Mouse (Mus musculus): ENCODE measurements at regions not wholly inside any gene's neighbourhood (a gene's known extent, or its start where the extent isn't known, plus 50 kb on each side); places are given as distances from the start of the nearest gene placed in this dataset.
"Not testable (repeated sequence)": the region's sequence is repeated elsewhere in the genome, so short reads cannot be mapped to it uniquely, and the experiment has no call there.

GRCm38 (mm10) chr3:21149618-21150017, 782.6 kb upstream of the Agtr1b start:
- H3K9me3 ChIP-seq (replicated peaks), result no peaks in the 10 kb centered on the region
- no peak for ATAC-seq (replicated peaks; ENCODE audit: low FRiP score)
- H3K27me3 ChIP-seq, result no peaks in the 10 kb centered on the region
- H3K27ac ChIP-seq, result no peak overlapping the region
- no peak overlapping the region for H3K9ac ChIP-seq
- no peaks in the 10 kb centered on the region for H3K36me3 ChIP-seq
- H3K4me3 ChIP-seq (replicated peaks), result no peak overlapping the region
- no peak overlapping the region for H3K4me2 ChIP-seq
- H3K4me1 ChIP-seq, result no peaks in the 10 kb centered on the region

GRCm38 (mm10) chr3:21128821-21129504, 762.0 kb upstream of the Agtr1b start:
- Histone ChIP-seq H3K9me3 (replicated peaks) (no peaks in the 10 kb centered on the region), H3K27me3 (no peaks in the 10 kb centered on the region), H3K4me2 (no peak overlapping the region), H3K9ac (no peak overlapping the region), H3K4me3 (replicated peaks) (no peak overlapping the region), H3K27ac (no peak overlapping the region), H3K4me1 (no peaks in the 10 kb centered on the region), H3K36me3 (no peaks in the 10 kb centered on the region)
- WGBS, result 98% methylated on average over 1 of the region's 1 CpGs
- ATAC-seq (replicated peaks; ENCODE audit: low FRiP score), result no peak

GRCm38 (mm10) chr3:21126191-21126590, 759.2 kb upstream of the Agtr1b start:
- no peak overlapping the region for H3K9ac ChIP-seq
- no peaks in the 10 kb centered on the region for H3K9me3 ChIP-seq (replicated peaks)
- ATAC-seq (replicated peaks; ENCODE audit: low FRiP score), result no peak
- H3K36me3 ChIP-seq, result no peaks in the 10 kb centered on the region
- H3K27me3 ChIP-seq, result no peaks in the 10 kb centered on the region
- no peak overlapping the region for H3K4me3 ChIP-seq (replicated peaks)
- no peaks in the 10 kb centered on the region for H3K4me1 ChIP-seq
- no peak overlapping the region for H3K4me2 ChIP-seq
- H3K27ac ChIP-seq, result no peak overlapping the region

- ATAC-seq (replicated peaks; ENCODE audit: low FRiP score), result no peak
- H3K27ac ChIP-seq, result no peak overlapping the region
These were observed 751.4 kb upstream of the Agtr1b start for GRCm38 (mm10) chr3:21118164-21118902.

GRCm38 (mm10) chr3:21111735-21112518, 745.0 kb upstream of the Agtr1b start:
- no peaks in the 10 kb centered on the region for H3K9me3 ChIP-seq (replicated peaks)
- H3K36me3 ChIP-seq, result no peaks in the 10 kb centered on the region
- no peak overlapping the region for H3K4me2 ChIP-seq
- H3K4me3 ChIP-seq (replicated peaks), result no peak overlapping the region
- WGBS, result 44% methylated on average over 1 of the region's 1 CpGs
- ATAC-seq (replicated peaks; ENCODE audit: low FRiP score), result no peak
- H3K27me3 ChIP-seq, result no peaks in the 10 kb centered on the region
- H3K9ac ChIP-seq, result no peak overlapping the region
- no peak overlapping the region for H3K27ac ChIP-seq
- H3K4me1 ChIP-seq, result no peaks in the 10 kb centered on the region

More at GRCm38 (mm10) chr3:21118164-21118902, 751.4 kb upstream of the Agtr1b start:
- Histone ChIP-seq H3K27me3 (no peaks in the 10 kb centered on the region), H3K36me3 (no peaks in the 10 kb centered on the region), H3K4me3 (replicated peaks) (no peak overlapping the region), H3K9ac (no peak overlapping the region), H3K4me1 (no peaks in the 10 kb centered on the region), H3K9me3 (replicated peaks) (no peaks in the 10 kb centered on the region), H3K4me2 (no peak overlapping the region)
- 64% methylated on average over 1 of the region's 1 CpGs for WGBS

GRCm38 (mm10) chr3:21090206-21090605, 723.2 kb upstream of the Agtr1b start:
- no peak for ATAC-seq (replicated peaks; ENCODE audit: low FRiP score)
- Histone ChIP-seq H3K4me2 (no peak overlapping the region), H3K9ac (no peak overlapping the region), H3K36me3 (no peaks in the 10 kb centered on the region), H3K9me3 (replicated peaks) (no peaks in the 10 kb centered on the region; the same call in 1 of the 2 replicates), H3K27ac (no peak overlapping the region), H3K4me3 (replicated peaks) (no peak overlapping the region), H3K27me3 (no peaks in the 10 kb centered on the region), H3K4me1 (no peaks in the 10 kb centered on the region)

GRCm38 (mm10) chr3:21086426-21086825, 719.4 kb upstream of the Agtr1b start:
- Histone ChIP-seq H3K27ac (no peak overlapping the region), H3K36me3 (no peaks in the 10 kb centered on the region), H3K9me3 (replicated peaks) (no peaks in the 10 kb centered on the region; the same call in 1 of the 2 replicates), H3K4me3 (replicated peaks) (no peak overlapping the region), H3K9ac (no peak overlapping the region), H3K4me2 (no peak overlapping the region), H3K4me1 (no peaks in the 10 kb centered on the region), H3K27me3 (no peaks in the 10 kb centered on the region)
- no peak for ATAC-seq (replicated peaks; ENCODE audit: low FRiP score)
- 70% methylated on average over 1 of the region's 1 CpGs for WGBS

GRCm38 (mm10) chr3:21077548-21077947, 710.6 kb upstream of the Agtr1b start:
- Histone ChIP-seq H3K4me3 (replicated peaks) (no peak overlapping the region), H3K9me3 (replicated peaks) (no peaks in the 10 kb centered on the region), H3K36me3 (no peaks in the 10 kb centered on the region), H3K4me1 (no peaks in the 10 kb centered on the region), H3K4me2 (no peak overlapping the region), H3K9ac (no peak overlapping the region), H3K27ac (no peak overlapping the region), H3K27me3 (no peaks in the 10 kb centered on the region)
- WGBS, result 77% methylated on average over 2 of the region's 2 CpGs
- ATAC-seq (replicated peaks; ENCODE audit: low FRiP score), result no peak

GRCm38 (mm10) chr3:21053337-21053736, 686.4 kb upstream of the Agtr1b start:
- H3K27ac ChIP-seq; H3K27me3 ChIP-seq; H3K4me1 ChIP-seq; ATAC-seq (replicated peaks; ENCODE audit: low FRiP score); H3K4me2 ChIP-seq; H3K4me3 ChIP-seq (replicated peaks); H3K9me3 ChIP-seq (replicated peaks); H3K36me3 ChIP-seq; H3K9ac ChIP-seq: not testable (repeated sequence)
- WGBS, result 64% methylated on average over 1 of the region's 2 CpGs

GRCm38 (mm10) chr3:21049365-21049764, 682.4 kb upstream of the Agtr1b start:
- not testable (repeated sequence) for H3K27ac ChIP-seq; H3K9me3 ChIP-seq (replicated peaks); H3K9ac ChIP-seq; H3K4me2 ChIP-seq; H3K36me3 ChIP-seq; H3K27me3 ChIP-seq; H3K4me3 ChIP-seq (replicated peaks); ATAC-seq (replicated peaks; ENCODE audit: low FRiP score); H3K4me1 ChIP-seq
- WGBS, result 74% methylated on average over 18 of the region's 25 CpGs

GRCm38 (mm10) chr3:21045981-21046380, 679.0 kb upstream of the Agtr1b start:
- Histone ChIP-seq H3K4me3 (replicated peaks) (no peak overlapping the region), H3K36me3 (no peaks in the 10 kb centered on the region), H3K9ac (no peak overlapping the region), H3K9me3 (replicated peaks) (no peaks in the 10 kb centered on the region), H3K27ac (no peak overlapping the region), H3K4me1 (no peaks in the 10 kb centered on the region), H3K4me2 (no peak overlapping the region), H3K27me3 (no peaks in the 10 kb centered on the region)
- WGBS, result 83% methylated on average over 3 of the region's 3 CpGs
- no peak for ATAC-seq (replicated peaks; ENCODE audit: low FRiP score)

- no peak overlapping the region for H3K4me3 ChIP-seq (replicated peaks)
- H3K27ac ChIP-seq, result no peak overlapping the region
- H3K27me3 ChIP-seq, result no peaks in the 10 kb centered on the region
- H3K4me1 ChIP-seq, result no peaks in the 10 kb centered on the region
- ATAC-seq (replicated peaks; ENCODE audit: low FRiP score), result no peak
- no peaks in the 10 kb centered on the region for H3K9me3 ChIP-seq (replicated peaks)
- no peak overlapping the region for H3K9ac ChIP-seq
- no peak overlapping the region for H3K4me2 ChIP-seq
- no peaks in the 10 kb centered on the region for H3K36me3 ChIP-seq
- 63% methylated on average over 1 of the region's 1 CpGs for WGBS
These were observed 658.9 kb upstream of the Agtr1b start for GRCm38 (mm10) chr3:21025876-21026275.
